Mouse (Mus musculus): ENCODE measurements around the gene Lmod3. TPM values are rescaled to one million over a fixed set of nuclear protein-coding genes. Genes with fewer than 3 reads are reported as not detected.

Gene Lmod3
- polyA plus RNA-seq (2012; fragmentation: generic; extraction: Trizol) = under 1 TPM in 1 of 2 experiments, not detected in 1; 0.04 TPM

GRCm38 (mm10) chr6:97252711-97253221 lies at the start of gene Lmod3:
Gene Lmod3 (minus strand): TSS chr6:97252759.

DNA sequence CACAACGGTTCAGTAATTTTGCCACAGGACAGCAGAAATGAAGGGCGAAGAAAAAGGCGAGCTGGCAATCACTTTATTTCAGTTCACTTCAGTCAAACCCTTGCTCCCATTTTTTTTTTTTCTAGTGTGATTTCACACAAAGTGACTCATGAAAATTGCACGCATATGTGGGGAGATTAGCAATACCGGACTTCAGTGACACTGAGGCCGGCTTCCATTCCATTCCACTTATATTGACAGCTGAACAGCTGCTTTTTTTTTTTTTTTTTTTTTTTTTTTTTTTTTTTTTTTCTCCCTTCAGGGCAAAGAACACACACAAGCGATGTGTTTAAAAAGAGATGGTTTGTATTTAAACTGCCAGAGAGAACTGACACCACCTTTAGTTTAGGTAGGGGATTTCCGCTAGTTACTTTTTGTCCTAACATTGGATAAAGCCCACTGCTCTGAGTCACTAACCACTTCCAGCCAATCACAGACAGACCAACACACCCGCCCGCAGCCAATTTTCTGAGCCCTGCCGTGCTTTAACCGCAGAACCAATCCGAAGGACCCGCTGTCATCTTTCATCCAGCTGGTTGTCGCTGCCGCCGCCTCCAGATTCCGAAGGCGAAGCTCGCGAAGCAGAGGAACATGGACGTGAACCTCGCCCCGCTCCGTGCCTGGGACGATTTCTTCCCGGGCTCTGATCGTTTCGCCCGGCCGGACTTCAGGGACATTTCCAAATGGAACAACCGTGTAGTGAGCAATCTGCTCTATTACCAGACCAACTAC lies 42.2 kb downstream of the Lmod3 start, which contains the start of gene Arl6ip5:
TSS of gene Arl6ip5 (plus strand) at position 499 of the 771 bp plus-strand sequence.

GRCm38 (mm10) chr6:97205439-97205885 lies 47.1 kb downstream of the Lmod3 start, which contains the start of gene Uba3:
Gene Uba3 (minus strand): TSS chr6:97205647.

Other genes with a start within 250 kb of the Lmod3 start
- gene Fam19a4, start 192.3 kb downstream of the Lmod3 start, polyA plus RNA-seq (2012; fragmentation: generic; extraction: Trizol) = not detected
- gene Eogt, start 103.6 kb downstream of the Lmod3 start, polyA plus RNA-seq (2012; fragmentation: generic; extraction: Trizol) = 1 to 10 TPM in 1 of 2 experiments, under 1 TPM in 1; 0.22 to 1.9 TPM
- 1 to 10 TPM in 1 of 2 experiments, under 1 TPM in 1; 0.34 to 2.3 TPM for gene Tmf1, start 73.6 kb downstream of the Lmod3 start, polyA plus RNA-seq (2012; fragmentation: generic; extraction: Trizol)
- 1 to 10 TPM; 2.0 to 9.5 TPM for gene Uba3, start 47.1 kb downstream of the Lmod3 start, polyA plus RNA-seq (2012; fragmentation: generic; extraction: Trizol)
- gene Arl6ip5, start 42.1 kb downstream of the Lmod3 start, polyA plus RNA-seq (2012; fragmentation: generic; extraction: Trizol) = 100 to 1,000 TPM in 1 of 2 experiments, 10 to 100 TPM in 1; 99.8 to 157 TPM

Measured in C3H10T1/2 (cell line).